Mouse (Mus musculus) midbrain, embryonic 11.5 days (tissue): ENCODE measurements at regions not wholly inside any gene's neighbourhood (a gene's known extent, or its start where the extent isn't known, plus 50 kb on each side); places are given as distances from the start of the nearest gene placed in this dataset.

ENCODE experiments used
- ATAC-seq: fragments of 200-750 bp; cut with Nextera tagmentation; 2 replicates; pipeline ENCODE4 v1.8.0; 2017; ENCODE audit warnings: moderate TSS enrichment, moderate library complexity; ENCODE audit not compliant: low FRiP score
- DNase-seq: peaks from one replicate; pipeline ENCODE4 v3.0.0; 2015; ENCODE audit warnings: low spot score; ENCODE audit errors: missing footprints
- H3K27ac ChIP-seq: fragments of 300-500 bp; sonication (generic); 2 replicates; pipeline ENCODE4 v1.5.1; 2014; ENCODE audit warnings: low read depth, low read length
- H3K27me3 ChIP-seq: fragments of 300-500 bp; sonication (generic); 2 replicates; pipeline ENCODE4 v1.6.1; 2014; ENCODE audit warnings: mild to moderate bottlenecking, low read length, moderate library complexity, mixed read lengths; ENCODE audit not compliant: control insufficient read depth, insufficient read depth
- H3K36me3 ChIP-seq: fragments of 300-500 bp; sonication (generic); 2 replicates; pipeline ENCODE4 v1.6.1; 2014; ENCODE audit warnings: mild to moderate bottlenecking, low read length, moderate library complexity, mixed read lengths; ENCODE audit not compliant: control insufficient read depth, insufficient read depth
- H3K4me1 ChIP-seq: fragments of 300-500 bp; sonication (generic); 2 replicates; pipeline ENCODE4 v1.6.1; 2014; ENCODE audit warnings: low read length; ENCODE audit not compliant: control insufficient read depth, insufficient read depth
- H3K4me2 ChIP-seq: fragments of 300-500 bp; sonication (generic); 2 replicates; pipeline ENCODE4 v1.6.1; 2014; ENCODE audit warnings: mild to moderate bottlenecking, moderate library complexity
- H3K4me3 ChIP-seq: fragments of 300-500 bp; sonication (generic); 2 replicates; pipeline ENCODE4 v1.5.1; 2014; ENCODE audit warnings: low read depth, low read length
- H3K9ac ChIP-seq: fragments of 300-500 bp; sonication (generic); 2 replicates; pipeline ENCODE4 v1.6.1; 2014; ENCODE audit warnings: low read length
- H3K9me3 ChIP-seq: fragments of 300-500 bp; sonication (generic); 2 replicates; pipeline ENCODE4 v1.6.1; 2016; ENCODE audit warnings: low read length; ENCODE audit not compliant: control insufficient read depth
- WGBS: fragments of 180-500 bp; shearing (Covaris S2); extraction: QIAGEN DNeasy Blood & Tissue Kit; methylation state at CpG from one replicate; pipeline ENCODE4 v1.1.7; 2014; 5-methylcytosine and 5-hydroxymethylcytosine counted together

DNA sequence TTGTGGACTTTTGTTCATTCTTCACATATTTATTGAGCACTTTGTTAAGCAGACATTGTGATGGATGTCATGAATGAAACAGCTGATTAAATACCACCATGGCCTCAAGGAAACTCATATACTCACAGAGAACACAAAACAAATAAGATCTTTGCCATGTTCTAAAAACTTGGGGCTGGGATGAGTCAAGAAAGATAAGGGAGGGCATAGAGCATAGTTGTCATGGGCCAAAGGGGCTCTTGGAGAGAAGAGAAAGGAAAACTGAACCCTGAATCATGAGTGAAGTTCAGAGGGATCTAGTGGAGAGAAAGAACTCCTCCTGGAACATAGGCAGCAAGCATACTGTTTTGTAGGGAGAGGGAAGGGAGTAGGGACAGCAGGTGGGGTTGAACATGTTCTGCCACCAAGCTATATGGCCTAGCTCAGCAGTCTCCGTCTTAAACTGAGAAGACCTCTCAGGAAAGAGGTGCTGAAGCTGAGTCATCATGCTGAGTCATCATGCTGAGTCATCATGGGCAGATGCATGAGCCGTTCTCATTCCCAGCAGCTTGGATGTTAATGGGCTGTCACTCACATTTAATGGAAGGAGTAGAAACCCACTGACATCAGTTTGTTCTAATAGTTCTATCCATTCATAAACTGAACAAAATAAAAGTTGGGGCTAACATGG is 69.6 kb downstream of the Cetn3 start:
- Histone ChIP-seq H3K9me3 (no peaks in the 10 kb centered on the region), H3K27me3 (no peaks in the 10 kb centered on the region), H3K27ac (no peak overlapping the region), H3K4me3 (no peak overlapping the region), H3K36me3 (no peaks in the 10 kb centered on the region), H3K9ac (no peak overlapping the region), H3K4me2 (no peak overlapping the region), H3K4me1 (no peaks in the 10 kb centered on the region)
- WGBS: 74% methylated on average over 2 of the region's 2 CpGs
- ATAC-seq (no peak), DNase-seq (no peak)

DNA sequence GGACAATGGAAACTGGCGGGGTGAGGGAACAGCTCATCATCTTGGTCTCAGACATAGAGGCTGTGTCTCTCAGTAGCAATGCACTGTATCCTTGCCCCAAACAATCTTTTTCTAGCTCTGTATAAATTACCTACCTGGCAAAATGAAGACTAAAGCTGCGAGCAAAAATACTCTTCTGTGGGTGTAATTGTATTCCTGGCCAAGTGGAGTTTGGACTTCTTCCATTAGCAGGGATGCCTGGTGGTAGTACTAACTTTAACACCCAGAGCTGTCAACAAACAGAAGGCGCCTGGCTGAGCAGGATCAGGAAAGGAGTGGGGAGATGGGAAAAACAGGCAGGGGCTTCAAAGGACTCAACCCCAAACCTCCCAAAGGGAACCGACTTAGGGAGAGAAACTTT is 73.2 kb downstream of the Cetn3 start:
- WGBS: 69% methylated on average over 4 of the region's 4 CpGs
- no peak for ATAC-seq

DNA sequence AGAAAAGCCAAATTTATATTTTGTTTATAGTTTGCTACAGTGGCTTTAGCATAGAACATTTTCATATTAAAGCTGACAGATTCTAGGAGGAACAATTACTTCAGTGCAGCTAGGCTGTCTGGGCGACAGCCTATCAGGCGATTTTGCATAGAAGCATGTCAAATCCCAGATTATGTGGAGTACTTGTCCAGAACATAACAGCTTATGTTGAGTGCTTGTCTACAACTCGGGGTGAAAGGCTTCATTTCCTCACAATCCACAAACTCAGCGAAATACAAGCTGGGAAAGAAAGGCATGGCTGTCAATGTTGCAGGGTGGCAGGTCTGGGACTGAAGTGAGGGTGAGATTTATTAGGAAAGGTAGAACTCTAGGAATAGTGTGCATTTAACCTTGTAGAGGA is 77.8 kb downstream of the Cetn3 start:
- H3K27ac ChIP-seq: no peak overlapping the region
- 73% methylated on average over 4 of the region's 4 CpGs for WGBS
- no peaks in the 10 kb centered on the region for H3K9me3 ChIP-seq
- no peak for DNase-seq
- H3K27me3 ChIP-seq: no peaks in the 10 kb centered on the region
- H3K9ac ChIP-seq: no peak overlapping the region
- H3K4me3 ChIP-seq: no peak overlapping the region
- H3K4me2 ChIP-seq: no peak overlapping the region
- H3K36me3 ChIP-seq: no peaks in the 10 kb centered on the region
- no peaks in the 10 kb centered on the region for H3K4me1 ChIP-seq
- no peak for ATAC-seq

More for the DNA sequence above, 73.2 kb downstream of the Cetn3 start:
- Histone ChIP-seq H3K4me3 (no peak overlapping the region), H3K4me2 (no peak overlapping the region), H3K9ac (no peak overlapping the region), H3K36me3 (no peaks in the 10 kb centered on the region), H3K4me1 (no peaks in the 10 kb centered on the region), H3K27me3 (no peaks in the 10 kb centered on the region), H3K9me3 (no peaks in the 10 kb centered on the region), H3K27ac (no peak overlapping the region)
- DNase-seq: no peak

DNA sequence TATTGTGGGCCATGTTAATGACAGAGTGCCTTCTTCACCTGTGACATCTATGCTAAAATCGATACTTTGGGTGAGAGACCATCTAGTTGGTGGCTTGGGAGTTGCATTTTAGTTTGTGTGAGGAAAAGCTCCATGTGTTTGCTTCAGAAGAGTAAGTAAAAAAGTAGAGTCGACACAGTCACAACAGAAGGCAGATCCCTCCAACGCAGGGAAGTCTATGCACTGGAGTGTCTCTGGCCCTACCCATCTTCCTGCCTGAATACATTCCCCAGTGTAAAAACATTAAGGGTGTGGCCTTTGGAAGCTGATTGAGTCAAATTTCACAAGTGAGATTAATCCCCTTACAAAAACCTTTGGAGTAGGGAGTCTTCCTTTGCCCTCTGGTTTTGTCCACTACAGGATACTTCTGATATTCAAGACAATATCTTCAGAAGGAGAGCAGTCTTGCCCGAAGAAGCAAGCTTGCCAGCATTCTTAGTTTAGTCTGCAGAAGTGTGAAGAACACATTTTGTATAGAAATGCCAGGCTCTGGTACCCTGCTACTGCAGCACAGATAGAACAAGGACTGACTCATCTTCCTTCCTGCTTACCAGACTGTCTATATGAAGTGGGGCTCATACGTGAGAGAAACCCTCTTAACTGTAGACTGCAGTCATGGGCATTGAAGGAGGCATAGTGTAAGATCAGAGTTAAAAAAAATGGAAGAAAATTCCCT is 79.2 kb downstream of the Cetn3 start:
- no peak for DNase-seq
- no peak overlapping the region for H3K4me2 ChIP-seq
- no peaks in the 10 kb centered on the region for H3K9me3 ChIP-seq
- H3K36me3 ChIP-seq: no peaks in the 10 kb centered on the region
- H3K4me3 ChIP-seq: no peak overlapping the region
- no peak overlapping the region for H3K9ac ChIP-seq
- 85% methylated on average over 5 of the region's 5 CpGs for WGBS
- ATAC-seq: no peak
- no peaks in the 10 kb centered on the region for H3K27me3 ChIP-seq
- no peaks in the 10 kb centered on the region for H3K4me1 ChIP-seq
- H3K27ac ChIP-seq: no peak overlapping the region

DNA sequence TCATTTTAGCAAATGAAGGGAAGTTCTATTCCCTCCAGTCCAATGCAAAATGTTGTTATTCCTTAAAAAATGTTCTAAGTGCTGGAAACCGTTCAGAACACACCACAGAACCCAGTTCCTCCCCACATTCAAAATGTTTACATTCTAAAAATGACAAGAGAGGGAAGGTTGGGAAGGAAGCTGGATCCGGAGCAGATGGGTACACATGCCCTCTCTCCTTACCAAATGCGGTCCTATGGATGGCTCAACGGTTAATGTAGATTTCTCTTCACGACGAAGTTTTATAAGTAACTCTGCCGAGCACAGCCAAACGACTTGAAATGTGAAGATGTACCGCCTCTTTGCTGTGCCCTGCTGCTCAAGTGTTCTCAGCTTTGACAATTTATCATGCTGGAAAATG is 88.3 kb downstream of the Cetn3 start:
- Histone ChIP-seq H3K4me3 (no peak overlapping the region), H3K4me1 (no peaks in the 10 kb centered on the region), H3K9ac (no peak overlapping the region), H3K27ac (no peak overlapping the region), H3K27me3 (no peaks in the 10 kb centered on the region), H3K4me2 (no peak overlapping the region), H3K36me3 (no peaks in the 10 kb centered on the region), H3K9me3 (no peaks in the 10 kb centered on the region)
- WGBS: 79% methylated on average over 9 of the region's 9 CpGs
- ATAC-seq: no peak
- DNase-seq: no peak

DNA sequence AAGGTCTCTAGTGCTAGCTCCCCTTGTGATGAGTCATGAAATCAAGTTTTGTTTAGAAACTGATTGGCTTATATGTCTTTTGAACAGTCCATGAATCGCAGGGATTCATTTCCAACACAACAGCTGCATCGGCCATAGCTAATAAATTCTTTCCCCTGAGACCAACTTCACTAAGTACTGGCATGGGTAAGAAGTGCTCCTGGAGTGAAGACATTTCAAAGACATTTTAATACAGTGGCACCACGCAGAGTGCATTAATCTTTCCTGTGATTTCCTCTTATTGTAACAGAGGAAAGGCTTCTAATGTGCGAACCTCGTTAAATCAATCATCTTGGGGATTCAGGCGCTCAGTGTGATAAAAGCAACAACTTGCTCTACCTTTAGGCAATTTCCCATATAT is 103.0 kb downstream of the Cetn3 start:
- no peak for ATAC-seq
- 71% methylated on average over 6 of the region's 6 CpGs for WGBS
- H3K27ac ChIP-seq: no peak overlapping the region
- H3K36me3 ChIP-seq: no peaks in the 10 kb centered on the region
- H3K9ac ChIP-seq: no peak overlapping the region
- no peak for DNase-seq
- no peaks in the 10 kb centered on the region for H3K27me3 ChIP-seq
- H3K4me1 ChIP-seq: no peaks in the 10 kb centered on the region
- H3K4me2 ChIP-seq: no peak overlapping the region
- H3K4me3 ChIP-seq: no peak overlapping the region
- no peaks in the 10 kb centered on the region for H3K9me3 ChIP-seq

DNA sequence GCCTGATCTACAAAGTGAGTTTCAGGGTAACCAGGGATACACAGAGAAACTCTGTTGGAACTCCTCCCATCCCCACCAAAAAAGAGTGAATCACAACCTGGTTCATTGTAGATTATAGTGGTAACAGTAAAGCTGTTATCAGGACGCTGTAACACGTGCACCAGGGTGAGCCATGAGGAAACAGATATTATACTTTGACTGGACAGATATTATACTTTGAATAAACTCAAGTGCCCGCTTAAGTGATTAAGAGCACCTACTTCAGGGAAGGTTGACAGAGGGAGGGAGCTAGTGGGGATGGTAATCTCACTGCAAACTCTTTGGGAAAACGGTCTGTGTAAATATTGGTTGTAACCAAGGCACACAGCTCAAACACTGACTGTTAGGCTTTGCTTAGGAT is 147.4 kb downstream of the Cetn3 start:
- DNase-seq: peak; percentile 66
- Histone ChIP-seq H3K36me3 (no peaks in the 10 kb centered on the region), H3K27me3 (no peaks in the 10 kb centered on the region), H3K9me3 (no peaks in the 10 kb centered on the region), H3K4me2 (no peak overlapping the region), H3K27ac (no peak overlapping the region), H3K9ac (no peak overlapping the region), H3K4me3 (no peak overlapping the region), H3K4me1 (no peaks in the 10 kb centered on the region)
- peak; percentile 33; the same call in 1 of the 2 replicates for ATAC-seq
- 75% methylated on average over 4 of the region's 4 CpGs for WGBS

DNA sequence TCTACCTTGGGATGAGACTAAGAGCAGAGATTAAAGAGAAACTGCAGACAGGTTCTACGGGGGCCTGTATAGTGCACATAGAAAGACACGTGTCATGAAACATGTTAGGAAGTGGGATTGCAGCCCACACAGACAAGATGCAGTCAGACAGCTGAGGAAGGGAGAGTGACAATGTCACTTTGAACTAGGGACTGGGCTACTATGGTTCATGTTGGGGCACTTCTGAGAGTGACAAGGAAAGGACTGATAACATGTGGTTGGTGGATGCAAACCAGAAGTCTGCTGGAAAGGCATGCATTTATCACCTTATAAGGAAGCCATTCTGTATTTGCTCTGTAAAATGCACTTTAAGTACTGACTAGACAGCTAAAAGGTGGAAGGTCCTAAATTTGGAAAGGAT is 148.3 kb downstream of the Cetn3 start:
- no peak overlapping the region for H3K4me3 ChIP-seq
- H3K27ac ChIP-seq: no peak overlapping the region
- H3K36me3 ChIP-seq: no peaks in the 10 kb centered on the region
- H3K4me1 ChIP-seq: no peaks in the 10 kb centered on the region
- H3K4me2 ChIP-seq: no peak overlapping the region
- H3K27me3 ChIP-seq: no peaks in the 10 kb centered on the region
- WGBS: 91% methylated on average over 2 of the region's 2 CpGs
- no peaks in the 10 kb centered on the region for H3K9me3 ChIP-seq
- ATAC-seq (no peak), DNase-seq (peak; percentile 56)
- H3K9ac ChIP-seq: no peak overlapping the region

DNA sequence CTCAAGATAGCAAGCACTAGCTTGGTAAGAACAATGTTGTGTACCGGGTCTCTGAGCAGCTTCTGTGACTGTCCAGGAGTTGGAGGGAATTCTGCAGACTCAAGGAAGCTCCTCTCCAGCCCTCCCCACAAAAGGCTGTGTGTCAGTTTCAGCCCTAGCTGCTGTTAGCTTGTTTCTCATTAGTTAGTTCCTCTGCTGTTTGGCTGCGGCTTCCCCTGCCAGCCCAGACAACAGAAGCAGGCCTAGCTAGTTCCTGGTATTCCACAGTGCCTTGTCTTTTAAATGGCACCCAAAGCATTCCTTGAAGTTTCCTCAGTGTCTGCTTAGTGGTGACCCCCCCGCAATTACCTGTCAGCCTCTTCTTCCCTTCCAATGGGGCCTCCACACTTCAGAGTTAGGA is 154.2 kb downstream of the Cetn3 start:
- ATAC-seq: no peak
- 72% methylated on average over 3 of the region's 3 CpGs for WGBS
- Histone ChIP-seq H3K4me3 (no peak overlapping the region), H3K4me1 (no peaks in the 10 kb centered on the region), H3K27me3 (no peaks in the 10 kb centered on the region), H3K9ac (no peak overlapping the region), H3K9me3 (no peaks in the 10 kb centered on the region), H3K36me3 (no peaks in the 10 kb centered on the region), H3K27ac (no peak overlapping the region), H3K4me2 (no peak overlapping the region)
- no peak for DNase-seq
